Mouse (Mus musculus) forebrain, embryonic 14.5 days (tissue): ENCODE data around the gene Ctrc. TPM values are rescaled to one million over a fixed set of nuclear protein-coding genes. Genes with fewer than 3 reads are reported as not detected.

Source experiments
- ATAC-seq: fragments of 200-750 bp; cut with Nextera tagmentation; 2 replicates; pipeline ENCODE4 v1.8.0; 2017; ENCODE audit warnings: mild to moderate bottlenecking, moderate library complexity
- DNase-seq: peaks from one replicate; pipeline ENCODE4 v3.0.0-alpha.2; 2015; ENCODE audit warnings: low spot score
- H3K27ac ChIP-seq: fragments of 300-500 bp; sonication (generic); 2 replicates; pipeline ENCODE4 v1.5.1; 2014; ENCODE audit warnings: low read depth, mild to moderate bottlenecking, control low read depth, low read length, moderate library complexity
- H3K27me3 ChIP-seq: fragments of 300-500 bp; sonication (generic); replicated peaks from 2 replicates; pipeline ENCODE4 v1.6.1; 2014; ENCODE audit warnings: low read length, control low read depth, mixed read lengths; ENCODE audit not compliant: control insufficient read depth, insufficient read depth
- H3K36me3 ChIP-seq: fragments of 300-500 bp; sonication (generic); 2 replicates; pipeline ENCODE4 v1.6.1; 2014; ENCODE audit warnings: low read length, control low read depth; ENCODE audit not compliant: control insufficient read depth, insufficient read depth
- H3K4me1 ChIP-seq: fragments of 300-500 bp; sonication (generic); 2 replicates; pipeline ENCODE4 v1.6.1; 2014; ENCODE audit warnings: antibody characterized with exemption, low read length, control low read depth; ENCODE audit not compliant: control insufficient read depth, insufficient read depth
- H3K4me2 ChIP-seq: fragments of 300-500 bp; sonication (generic); 2 replicates; pipeline ENCODE4 v1.6.1; 2014; ENCODE audit warnings: mild to moderate bottlenecking, control low read depth, low read length
- H3K4me3 ChIP-seq: fragments of 300-500 bp; sonication (generic); 2 replicates; pipeline ENCODE4 v1.5.1; 2014; ENCODE audit warnings: low read depth, low read length, control low read depth
- H3K9ac ChIP-seq: fragments of 300-500 bp; sonication (generic); 2 replicates; pipeline ENCODE4 v1.6.1; 2014; ENCODE audit warnings: mild to moderate bottlenecking, low read length, control low read depth, moderate library complexity
- H3K9me3 ChIP-seq: fragments of 300-500 bp; sonication (generic); replicated peaks from 2 replicates; pipeline ENCODE4 v1.6.1; 2016; ENCODE audit warnings: low read length, control low read depth, mixed read lengths; ENCODE audit not compliant: control insufficient read depth
- WGBS: fragments of 180-500 bp; shearing (Covaris S2); extraction: QIAGEN DNeasy Blood & Tissue Kit; methylation state at CpG from one replicate; pipeline ENCODE4 v1.1.7; 2014; 5-methylcytosine and 5-hydroxymethylcytosine counted together
- polyA plus RNA-seq: library from polyadenylated mRNA; unstranded; fragments of >200 nt; fragmentation: Nextera tagmentation; extraction: Ambion mirVana; gene quantifications from 2 replicates; pipeline ENCODE4 v1.2.1, GENCODE M21; 2014

Gene Ctrc
- polyA plus RNA-seq, 1 experiment from 2014 or later, result not detected

DNA sequence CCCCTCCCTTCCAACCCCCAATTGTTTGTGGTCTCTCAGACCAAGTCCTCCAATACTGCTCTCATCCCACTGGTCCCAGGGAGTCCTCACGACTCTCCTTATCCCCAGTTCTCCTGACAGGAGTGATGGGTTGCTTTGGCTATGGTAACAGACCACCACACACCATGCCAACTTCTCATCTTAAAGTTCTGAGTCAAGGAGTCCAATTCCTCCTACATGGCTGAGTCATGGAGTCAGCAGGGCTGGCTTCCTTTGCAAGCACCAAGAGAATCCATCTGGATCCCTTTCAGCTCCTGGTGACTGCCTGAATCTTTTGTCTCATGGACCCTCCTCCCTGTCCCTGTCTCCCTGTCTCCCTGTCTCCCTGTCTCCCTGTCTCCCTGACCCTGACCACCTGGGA lies 12.2 kb downstream of the Ctrc start:
- no peak overlapping the region for H3K9ac ChIP-seq
- DNase-seq (no peak), ATAC-seq (no peak)
- no peak overlapping the region for H3K27ac ChIP-seq
- WGBS, result 55% methylated on average over 1 of the region's 1 CpGs
- no peaks in the 10 kb centered on the region for H3K36me3 ChIP-seq
- no peaks in the 10 kb centered on the region for H3K4me1 ChIP-seq
- no peak overlapping the region for H3K4me2 ChIP-seq
- H3K27me3 ChIP-seq, result no peaks in the 10 kb centered on the region
- no peak overlapping the region for H3K4me3 ChIP-seq
- no peaks in the 10 kb centered on the region for H3K9me3 ChIP-seq

DNA sequence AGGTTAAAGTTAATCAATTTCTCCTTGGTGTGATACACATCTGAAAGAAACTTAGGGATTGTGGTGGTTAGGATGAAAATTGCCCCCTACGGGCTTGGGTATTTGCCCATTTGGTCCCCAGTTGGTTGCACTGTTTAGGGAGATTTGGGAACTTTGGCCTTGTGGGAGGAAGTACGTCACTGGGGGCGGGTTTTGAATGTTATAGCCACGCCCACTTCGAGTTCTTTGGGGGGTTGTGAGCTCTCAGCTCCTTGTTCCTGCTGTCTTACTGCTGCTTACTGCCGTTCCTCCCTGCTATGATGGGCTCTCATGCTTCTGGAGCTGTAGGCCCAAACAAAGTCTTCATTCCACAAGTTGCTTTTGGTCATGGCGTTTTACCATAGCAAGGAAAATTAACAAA lies 14.8 kb downstream of the Ctrc start:
- no peak overlapping the region for H3K4me3 ChIP-seq
- no peak overlapping the region for H3K9ac ChIP-seq
- H3K4me2 ChIP-seq, result no peak overlapping the region
- 83% methylated on average over 7 of the region's 7 CpGs for WGBS
- no peaks in the 10 kb centered on the region for H3K36me3 ChIP-seq
- H3K4me1 ChIP-seq, result no peaks in the 10 kb centered on the region
- H3K27me3 ChIP-seq, result no peaks in the 10 kb centered on the region
- H3K9me3 ChIP-seq, result no peaks in the 10 kb centered on the region
- no peak for DNase-seq
- ATAC-seq, result no peak
- H3K27ac ChIP-seq, result no peak overlapping the region

DNA sequence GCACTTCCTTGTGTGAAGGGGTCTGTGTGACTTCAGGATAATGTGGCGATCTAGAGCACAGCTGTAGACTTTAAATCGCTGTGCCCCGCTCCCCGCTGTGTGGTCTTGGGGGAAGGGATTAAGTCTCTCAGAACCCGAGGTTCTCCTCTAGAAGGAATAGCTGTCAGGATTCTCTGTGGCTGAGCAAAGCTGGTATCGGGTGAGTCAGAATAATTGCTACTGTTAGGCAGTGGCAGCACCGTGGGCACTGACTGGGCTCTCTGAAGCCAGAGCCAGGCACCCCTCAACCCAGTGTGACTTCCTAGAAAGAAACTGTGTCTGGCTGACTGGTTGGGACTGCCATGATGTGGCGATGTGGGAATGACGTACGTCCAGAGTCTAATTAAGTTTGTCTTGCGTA lies 15.8 kb downstream of the Ctrc start:
- Histone ChIP-seq H3K27ac (no peak overlapping the region), H3K9ac (no peak overlapping the region), H3K27me3 (no peaks in the 10 kb centered on the region), H3K4me1 (no peaks in the 10 kb centered on the region), H3K4me3 (no peak overlapping the region), H3K9me3 (no peaks in the 10 kb centered on the region), H3K4me2 (no peak overlapping the region), H3K36me3 (no peaks in the 10 kb centered on the region)
- no peak for ATAC-seq
- no peak for DNase-seq
- 48% methylated on average over 11 of the region's 11 CpGs for WGBS

DNA sequence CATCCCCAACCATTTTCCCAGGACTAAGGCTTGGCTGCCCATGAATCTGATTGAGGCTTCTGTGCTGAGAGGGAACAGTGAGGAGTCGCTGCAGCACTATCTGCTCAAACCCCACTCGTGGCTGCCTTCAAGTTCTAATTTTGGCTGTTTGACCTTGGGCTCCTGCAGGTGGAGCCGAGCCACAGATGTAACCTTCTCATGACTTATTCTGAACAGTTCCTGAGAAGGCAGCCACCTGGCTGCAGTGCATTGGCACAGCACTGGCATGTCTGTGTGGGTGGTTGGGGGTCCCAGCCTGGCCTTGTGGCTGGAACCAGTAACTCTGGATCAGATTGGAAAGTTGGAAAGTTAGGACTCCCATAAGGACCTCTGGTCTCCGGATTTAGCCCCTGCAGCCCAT lies 18.0 kb downstream of the Ctrc start:
- 80% methylated on average over 4 of the region's 4 CpGs for WGBS
- no peak overlapping the region for H3K4me2 ChIP-seq
- H3K9ac ChIP-seq, result no peak overlapping the region
- no peak overlapping the region for H3K4me3 ChIP-seq
- no peaks in the 10 kb centered on the region for H3K9me3 ChIP-seq
- DNase-seq, result no peak
- no peak for ATAC-seq
- no peaks in the 10 kb centered on the region for H3K27me3 ChIP-seq
- no peaks in the 10 kb centered on the region for H3K36me3 ChIP-seq
- H3K27ac ChIP-seq, result no peak overlapping the region
- no peaks in the 10 kb centered on the region for H3K4me1 ChIP-seq

DNA sequence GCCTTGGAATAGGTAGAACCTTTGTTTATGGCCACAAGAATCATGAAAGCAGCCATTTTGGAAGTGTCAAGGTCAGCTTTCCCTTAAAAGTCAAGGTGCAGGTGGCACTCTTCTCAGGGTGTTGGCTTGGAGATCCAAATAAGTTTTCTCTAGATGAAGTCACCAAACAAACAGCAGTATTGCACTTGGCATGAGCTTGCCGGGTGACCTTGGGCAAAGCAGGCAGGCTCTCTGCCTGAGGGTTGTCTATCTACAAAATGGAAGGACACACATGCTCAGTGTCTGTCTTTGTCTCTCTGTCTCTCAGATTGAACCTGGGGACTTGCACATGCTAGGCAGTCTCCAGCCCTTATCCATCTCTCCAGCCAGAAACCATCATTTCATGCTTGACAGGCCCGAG lies 18.8 kb downstream of the Ctrc start:
- DNase-seq (no peak), ATAC-seq (no peak)
- no peaks in the 10 kb centered on the region for H3K9me3 ChIP-seq
- H3K4me3 ChIP-seq, result no peak overlapping the region
- no peaks in the 10 kb centered on the region for H3K4me1 ChIP-seq
- no peak overlapping the region for H3K27ac ChIP-seq
- H3K9ac ChIP-seq, result no peak overlapping the region
- 92% methylated on average over 2 of the region's 2 CpGs for WGBS
- H3K27me3 ChIP-seq, result no peaks in the 10 kb centered on the region
- H3K4me2 ChIP-seq, result no peak overlapping the region
- H3K36me3 ChIP-seq, result no peaks in the 10 kb centered on the region

DNA sequence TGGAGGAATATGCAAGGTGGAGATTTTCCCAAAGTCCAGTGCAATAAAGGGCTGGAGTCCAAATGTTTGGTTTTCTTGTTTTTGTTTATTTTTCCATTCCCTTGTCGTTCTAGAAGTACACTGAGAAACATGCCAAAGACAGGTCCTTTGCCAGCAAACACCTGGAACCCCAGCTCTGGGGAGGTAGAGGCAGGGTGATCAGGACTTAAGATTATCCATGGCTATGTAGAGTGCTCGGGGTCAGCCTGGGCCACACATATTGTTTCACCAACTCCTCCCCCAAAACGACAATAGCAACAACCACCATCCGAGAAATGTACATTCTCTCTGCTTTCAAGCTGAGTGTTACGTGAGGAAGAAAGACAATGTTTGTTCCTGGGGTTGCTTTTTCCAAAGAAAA lies 20.1 kb downstream of the Ctrc start, which contains the start of gene Cela2a:
Gene Cela2a, minus strand, starts transcription at position 101 of the 400 bp plus-strand sequence.
- Histone ChIP-seq H3K4me3 (no peak within 1 kb of the TSS), H3K9ac (no peak within 1 kb of the TSS), H3K4me2 (no peak within 1 kb of the TSS), H3K4me1 (no peaks in the 10 kb centered on the region), H3K9me3 (no peaks in the 10 kb centered on the region), H3K27me3 (no peaks in the 10 kb centered on the region), H3K27ac (no peak within 1 kb of the TSS), H3K36me3 (no peaks in the 10 kb centered on the region)
- WGBS, result 67% methylated on average over 5 of the region's 5 CpGs
- ATAC-seq, result no peak
- DNase-seq, result no peak

DNA sequence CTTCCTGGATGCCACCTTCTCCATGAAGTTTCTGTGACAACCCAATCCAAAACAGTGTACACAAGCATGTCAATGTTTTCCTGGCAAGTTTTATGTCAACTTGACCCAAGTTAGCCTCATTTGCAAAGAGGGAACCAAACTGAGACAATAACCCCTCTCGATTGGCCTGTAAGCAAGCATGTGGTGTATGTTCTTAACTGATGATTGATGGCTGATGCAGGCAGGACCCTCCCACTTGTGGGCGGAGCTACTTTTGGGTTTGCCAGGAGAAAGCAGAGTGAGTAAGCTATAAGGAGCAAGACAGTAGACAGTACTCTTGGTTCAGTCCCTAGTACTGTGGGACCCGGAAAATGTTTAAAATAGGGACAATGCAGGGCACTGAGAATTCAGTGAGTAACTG lies 23.2 kb downstream of the Ctrc start:
- no peaks in the 10 kb centered on the region for H3K9me3 ChIP-seq
- no peak for DNase-seq
- H3K36me3 ChIP-seq, result no peaks in the 10 kb centered on the region
- 72% methylated on average over 3 of the region's 3 CpGs for WGBS
- no peaks in the 10 kb centered on the region for H3K4me1 ChIP-seq
- no peak overlapping the region for H3K27ac ChIP-seq
- no peak for ATAC-seq
- no peak overlapping the region for H3K4me2 ChIP-seq
- no peak overlapping the region for H3K4me3 ChIP-seq
- no peaks in the 10 kb centered on the region for H3K27me3 ChIP-seq
- H3K9ac ChIP-seq, result no peak overlapping the region

DNA sequence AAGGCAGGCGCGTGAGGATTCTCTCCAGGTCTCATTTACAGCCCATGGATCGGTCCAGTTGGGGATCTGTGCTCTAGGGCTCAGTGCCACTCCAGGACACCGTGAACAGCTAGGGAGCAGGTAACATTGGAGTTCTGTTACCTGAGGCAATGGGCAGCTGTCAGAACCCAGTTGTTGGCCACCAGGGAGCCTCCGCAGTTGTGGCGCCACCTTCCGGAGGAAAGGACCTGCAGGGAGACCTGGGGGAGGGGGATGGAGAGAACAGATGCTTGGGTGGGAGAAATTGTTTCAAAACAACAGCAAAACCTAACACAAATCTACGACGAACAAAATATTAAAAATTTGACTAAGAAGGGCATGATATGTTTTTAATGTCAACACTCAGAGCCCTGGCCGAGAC lies 24.1 kb downstream of the Ctrc start:
- no peak overlapping the region for H3K4me2 ChIP-seq
- H3K27ac ChIP-seq, result no peak overlapping the region
- H3K9ac ChIP-seq, result no peak overlapping the region
- H3K4me3 ChIP-seq, result no peak overlapping the region
- ATAC-seq, result no peak
- no peak for DNase-seq
- H3K27me3 ChIP-seq, result no peaks in the 10 kb centered on the region
- no peaks in the 10 kb centered on the region for H3K4me1 ChIP-seq
- WGBS, result 80% methylated on average over 10 of the region's 10 CpGs
- H3K36me3 ChIP-seq, result no peaks in the 10 kb centered on the region
- H3K9me3 ChIP-seq, result no peaks in the 10 kb centered on the region

DNA sequence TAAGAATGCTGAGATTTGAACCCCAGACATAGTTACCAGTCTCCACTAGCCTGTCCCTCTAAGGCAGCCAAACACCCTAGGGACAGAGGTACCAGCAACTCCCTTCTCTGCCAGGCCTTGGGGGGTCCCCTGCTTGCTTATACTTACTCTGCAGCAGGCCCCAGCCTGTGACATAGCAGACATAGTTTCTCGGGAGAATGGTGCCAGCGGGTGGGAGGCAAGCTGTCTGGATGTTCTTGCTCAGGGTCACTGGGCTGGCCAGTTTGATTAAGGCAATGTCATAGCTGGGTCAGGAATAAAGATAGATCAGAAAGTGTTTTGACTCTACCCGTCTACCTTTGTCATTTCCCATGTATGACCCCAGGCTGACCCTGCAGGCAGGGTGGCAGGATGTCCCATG lies 25.0 kb downstream of the Ctrc start:
- Histone ChIP-seq H3K36me3 (peaks cover 1% of the 10 kb centered on the region; the same call in 1 of the 2 replicates), H3K4me1 (no peaks in the 10 kb centered on the region), H3K9me3 (no peaks in the 10 kb centered on the region), H3K27me3 (no peaks in the 10 kb centered on the region), H3K27ac (no peak overlapping the region), H3K9ac (no peak overlapping the region), H3K4me2 (no peak overlapping the region), H3K4me3 (no peak overlapping the region)
- no peak for ATAC-seq
- no peak for DNase-seq
- WGBS, result 76% methylated on average over 3 of the region's 3 CpGs
